Mouse (Mus musculus): ENCODE data around the gene Nfkbiz. TPM values are rescaled to one million over a fixed set of nuclear protein-coding genes. Genes with fewer than 3 reads are reported as not detected.

Nfkbiz gene
- total RNA-seq (2014; rRNA removed) (3.0 and 3.3 TPM in 2 replicates), polyA plus RNA-seq (2015; fragmentation: Nextera tagmentation; extraction: Ambion mirVana) (1.4 and 1.6 TPM in 2 replicates)

DNA sequence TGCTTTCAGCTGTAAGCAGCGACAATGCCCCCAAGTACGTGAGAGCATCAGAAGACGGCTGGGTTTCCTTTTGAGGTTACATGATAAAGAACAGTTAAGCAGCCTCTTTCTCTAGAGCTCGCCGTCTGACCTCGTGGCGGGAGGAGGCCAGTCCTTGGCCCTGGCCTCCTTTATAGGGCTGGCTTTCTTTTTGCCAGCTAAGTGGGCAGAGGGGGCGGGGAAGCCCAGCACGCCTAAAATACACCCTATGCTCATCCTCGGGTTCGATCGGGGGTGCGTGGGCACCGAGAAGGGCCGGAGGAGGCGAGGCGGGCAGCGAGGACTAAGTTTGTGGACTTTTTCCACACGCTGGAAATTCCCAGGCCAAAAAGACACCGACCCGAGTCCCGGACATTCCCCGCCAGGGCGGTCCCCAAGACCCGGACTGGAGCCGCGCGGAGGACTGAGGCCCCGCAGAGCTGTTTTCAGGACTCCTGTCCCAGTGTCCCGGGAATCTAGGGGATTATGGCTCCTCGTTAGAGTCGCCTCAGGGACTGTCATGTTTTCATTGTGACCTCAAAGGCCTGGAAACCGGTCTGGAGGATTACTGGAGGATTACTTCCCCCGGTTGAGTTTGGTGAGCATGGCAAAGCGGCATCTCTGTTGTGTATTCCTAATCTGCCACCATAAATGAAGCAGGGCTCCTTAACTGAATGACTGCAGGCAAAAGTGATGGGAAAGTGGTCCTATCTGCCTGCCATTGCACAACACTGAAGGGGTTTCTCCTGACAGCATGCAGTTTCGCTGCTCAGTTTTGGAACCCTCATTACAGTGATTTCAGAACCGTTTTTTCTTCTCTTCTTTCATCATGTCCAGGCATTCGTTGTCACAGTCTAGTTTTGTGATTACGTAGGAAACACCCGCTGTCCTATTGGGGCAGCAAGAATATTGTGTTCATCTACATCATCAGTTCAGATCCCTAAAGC, at the start of gene Nfkbiz:
TSS of gene Nfkbiz (minus strand) at position 390 of the 965 bp plus-strand sequence.
- Histone ChIP-seq H3K36me3 (ENCODE audit: insufficient read depth, low read length) (peaks cover 3% of the 10 kb centered on the region; the same call in 1 of the 2 replicates), H3K4me3 (ENCODE audit: low read length) (peak within 1 kb of the TSS; percentile 69), H3K9me3 (ENCODE audit: low read length) (no peaks in the 10 kb centered on the region), H3K9ac (replicated peaks; ENCODE audit: low read length) (peak within 1 kb of the TSS; percentile 65), H3K27me3 (ENCODE audit: insufficient read depth, low read length) (no peaks in the 10 kb centered on the region), H3K4me1 (ENCODE audit: insufficient read depth, low read length) (no peaks in the 10 kb centered on the region; the same call in 1 of the 2 replicates), H3K4me2 (ENCODE audit: low read depth, low read length) (peak within 1 kb of the TSS; percentile 78), H3K27ac (peak within 1 kb of the TSS; percentile 80)
- WGBS = under 1% methylated on average over 40 of the region's 40 CpGs
- peak; percentile 95 for ATAC-seq
- peak; percentile 3; the same call in 1 of the 2 replicates for TF ChIP-seq CTCF (IDR thresholded peaks at IDR 0.05; ENCODE audit: low read depth)
- peak; percentile 87 for DNase-seq (ENCODE audit: low spot score)

- WGBS = 67% methylated on average over 7 of the region's 7 CpGs
- Histone ChIP-seq H3K9me3 (ENCODE audit: low read length) (no peaks in the 10 kb centered on the region), H3K27me3 (ENCODE audit: insufficient read depth, low read length) (no peaks in the 10 kb centered on the region), H3K4me2 (ENCODE audit: low read depth, low read length) (no peak overlapping the region), H3K27ac (no peak overlapping the region), H3K36me3 (ENCODE audit: insufficient read depth, low read length) (no peaks in the 10 kb centered on the region), H3K4me1 (ENCODE audit: insufficient read depth, low read length) (no peaks in the 10 kb centered on the region), H3K4me3 (ENCODE audit: low read length) (no peak overlapping the region), H3K9ac (replicated peaks; ENCODE audit: low read length) (no peak overlapping the region)
- TF ChIP-seq CTCF (IDR thresholded peaks at IDR 0.05; ENCODE audit: low read depth) = peak; percentile 63
- ATAC-seq (peak; percentile 55; the same call in 1 of the 2 replicates), DNase-seq (ENCODE audit: low spot score) (peak; percentile 4)
Observed at GRCm38 (mm10) chr16:55887814-55888583, 49.3 kb upstream of the Nfkbiz start.

DNA sequence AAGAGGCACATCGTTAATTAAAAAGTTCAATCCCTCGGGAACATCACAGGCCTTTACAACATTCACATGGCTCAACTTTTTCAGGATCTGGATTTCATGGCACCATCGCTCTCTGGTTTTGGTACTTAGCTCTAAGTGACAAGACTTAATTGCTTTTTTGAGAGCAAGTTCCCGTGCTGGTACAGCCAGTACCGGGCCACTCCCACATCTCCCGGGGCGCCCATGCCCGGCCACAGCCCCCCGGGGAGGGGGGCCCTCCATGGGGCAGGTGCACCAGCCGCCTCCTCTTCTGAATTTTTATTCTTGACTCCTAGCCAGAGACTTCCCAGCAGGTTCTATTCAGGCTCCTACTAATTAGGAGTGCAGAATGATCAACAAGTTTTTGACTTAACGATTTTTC, 45.5 kb upstream of the Nfkbiz start:
- WGBS = 69% methylated on average over 11 of the region's 11 CpGs
- no peaks in the 10 kb centered on the region for H3K27me3 ChIP-seq (ENCODE audit: insufficient read depth, low read length)
- no peak overlapping the region for H3K27ac ChIP-seq
- H3K9me3 ChIP-seq (ENCODE audit: low read length) = no peaks in the 10 kb centered on the region
- H3K9ac ChIP-seq (replicated peaks; ENCODE audit: low read length) = no peak overlapping the region
- no peaks in the 10 kb centered on the region for H3K36me3 ChIP-seq (ENCODE audit: insufficient read depth, low read length)
- H3K4me2 ChIP-seq (ENCODE audit: low read depth, low read length) = no peak overlapping the region
- no peak for ATAC-seq
- H3K4me3 ChIP-seq (ENCODE audit: low read length) = no peak overlapping the region
- TF ChIP-seq CTCF (IDR thresholded peaks at IDR 0.05; ENCODE audit: low read depth) = no peak
- H3K4me1 ChIP-seq (ENCODE audit: insufficient read depth, low read length) = no peaks in the 10 kb centered on the region
- no peak for DNase-seq (ENCODE audit: low spot score)

DNA sequence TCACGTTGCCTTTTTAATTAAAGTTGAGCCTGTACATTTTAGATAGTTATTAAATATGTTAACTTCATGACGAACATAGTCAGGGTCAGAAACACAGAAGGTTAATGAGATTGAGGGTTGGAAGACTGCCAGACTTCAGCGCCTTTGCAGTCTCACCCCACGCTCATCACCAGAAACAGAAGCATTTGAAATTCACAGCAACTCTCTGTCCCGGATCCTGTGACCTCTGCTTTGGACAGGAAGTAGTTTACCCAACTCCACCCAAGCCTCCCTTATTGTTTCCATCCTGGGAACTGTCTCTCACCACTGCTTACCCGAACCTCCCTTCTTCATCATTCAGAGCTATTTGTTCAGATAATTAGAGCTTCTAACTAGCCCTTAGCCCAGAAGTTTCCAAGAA, 37.3 kb upstream of the Nfkbiz start:
- Histone ChIP-seq H3K4me1 (ENCODE audit: insufficient read depth, low read length) (no peaks in the 10 kb centered on the region), H3K9ac (replicated peaks; ENCODE audit: low read length) (no peak overlapping the region), H3K36me3 (ENCODE audit: insufficient read depth, low read length) (no peaks in the 10 kb centered on the region), H3K27ac (no peak overlapping the region), H3K9me3 (ENCODE audit: low read length) (no peaks in the 10 kb centered on the region), H3K4me3 (ENCODE audit: low read length) (no peak overlapping the region), H3K27me3 (ENCODE audit: insufficient read depth, low read length) (no peaks in the 10 kb centered on the region), H3K4me2 (ENCODE audit: low read depth, low read length) (no peak overlapping the region)
- WGBS = 57% methylated on average over 6 of the region's 6 CpGs
- DNase-seq (ENCODE audit: low spot score) (no peak), ATAC-seq (no peak)
- no peak for TF ChIP-seq CTCF (IDR thresholded peaks at IDR 0.05; ENCODE audit: low read depth)

DNA sequence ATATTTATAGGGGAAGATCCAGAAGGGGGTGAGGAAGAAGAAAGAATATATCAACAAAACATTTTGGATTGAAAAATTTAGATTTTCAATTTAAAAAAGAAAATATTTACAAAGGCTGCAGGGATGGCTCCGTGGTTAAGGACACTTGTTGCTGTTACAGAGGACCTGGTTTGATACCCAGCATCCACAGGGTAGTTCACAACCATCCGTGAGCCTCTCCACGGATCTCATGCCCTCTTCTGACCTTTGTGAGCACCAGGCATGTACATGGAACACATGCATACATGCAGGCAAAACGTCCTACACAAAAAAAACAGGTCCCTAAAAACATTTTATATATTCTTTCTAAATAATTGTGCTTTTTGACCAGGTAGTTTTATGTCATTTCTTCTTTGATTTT, 25.1 kb upstream of the Nfkbiz start:
- H3K4me3 ChIP-seq (ENCODE audit: low read length) = no peak overlapping the region
- TF ChIP-seq CTCF (IDR thresholded peaks at IDR 0.05; ENCODE audit: low read depth) = no peak

GRCm38 (mm10) chr16:55863149-55863815, 24.6 kb upstream of the Nfkbiz start:
- Histone ChIP-seq H3K4me1 (ENCODE audit: insufficient read depth, low read length) (no peaks in the 10 kb centered on the region), H3K9me3 (ENCODE audit: low read length) (no peaks in the 10 kb centered on the region), H3K9ac (replicated peaks; ENCODE audit: low read length) (no peak overlapping the region), H3K27ac (no peak overlapping the region), H3K27me3 (ENCODE audit: insufficient read depth, low read length) (no peaks in the 10 kb centered on the region), H3K36me3 (ENCODE audit: insufficient read depth, low read length) (peaks cover 5% of the 10 kb centered on the region; the same call in 1 of the 2 replicates), H3K4me2 (ENCODE audit: low read depth, low read length) (no peak overlapping the region), H3K4me3 (ENCODE audit: low read length) (no peak overlapping the region)
- TF ChIP-seq CTCF (IDR thresholded peaks at IDR 0.05; ENCODE audit: low read depth) = peak; percentile 98
- WGBS = 26% methylated on average over 7 of the region's 7 CpGs
- DNase-seq (ENCODE audit: low spot score) = peak; percentile 89
- ATAC-seq = peak; percentile 69

More for the DNA sequence above, 25.1 kb upstream of the Nfkbiz start:
- 67% methylated on average over 4 of the region's 4 CpGs for WGBS
- H3K9ac ChIP-seq (replicated peaks; ENCODE audit: low read length) = no peak overlapping the region
- H3K27ac ChIP-seq = no peak overlapping the region
- no peak for DNase-seq (ENCODE audit: low spot score)
- no peaks in the 10 kb centered on the region for H3K4me1 ChIP-seq (ENCODE audit: insufficient read depth, low read length)
- H3K36me3 ChIP-seq (ENCODE audit: insufficient read depth, low read length) = peaks cover 5% of the 10 kb centered on the region; the same call in 1 of the 2 replicates
- H3K27me3 ChIP-seq (ENCODE audit: insufficient read depth, low read length) = no peaks in the 10 kb centered on the region
- ATAC-seq = no peak
- no peaks in the 10 kb centered on the region for H3K9me3 ChIP-seq (ENCODE audit: low read length)
- H3K4me2 ChIP-seq (ENCODE audit: low read depth, low read length) = no peak overlapping the region
